Mouse (Mus musculus) embryonic facial prominence, embryonic 10.5 days (tissue): ENCODE measurements around the gene Ccl28. TPM values are rescaled to one million over a fixed set of nuclear protein-coding genes. Genes with fewer than 3 reads are reported as not detected.
A peak's percentile ranks its signal among the peaks of the same experiment; 100 is the strongest.
"Not testable (repeated sequence)": the region's sequence is repeated elsewhere in the genome, so short reads cannot be mapped to it uniquely, and the experiment has no call there.

Source experiments
- DNase-seq: peaks from one replicate; pipeline ENCODE4 v3.0.0-alpha.2; 2017; ENCODE audit warnings: low spot score
- H3K27ac ChIP-seq: fragments of 300-500 bp; sonication (generic); replicated peaks from 2 replicates; pipeline ENCODE4 v1.5.1; 2016; ENCODE audit warnings: mild to moderate bottlenecking
- H3K27me3 ChIP-seq: fragments of 300-500 bp; sonication (generic); replicated peaks from 2 replicates; pipeline ENCODE4 v1.6.1; 2016; ENCODE audit warnings: low read depth, mild to moderate bottlenecking; ENCODE audit not compliant: poor library complexity, severe bottlenecking
- H3K36me3 ChIP-seq: fragments of 300-500 bp; sonication (generic); replicated peaks from 2 replicates; pipeline ENCODE4 v1.6.1; 2016; ENCODE audit warnings: mild to moderate bottlenecking, moderate library complexity
- H3K4me1 ChIP-seq: fragments of 300-500 bp; sonication (generic); 2 replicates; pipeline ENCODE4 v1.6.1; 2016
- H3K4me3 ChIP-seq: fragments of 300-500 bp; sonication (generic); 2 replicates; pipeline ENCODE4 v1.5.1; 2016; ENCODE audit warnings: mild to moderate bottlenecking, moderate library complexity
- H3K9me3 ChIP-seq: fragments of 300-500 bp; sonication (generic); 2 replicates; pipeline ENCODE4 v1.6.1; 2016; ENCODE audit warnings: mild to moderate bottlenecking
- WGBS: fragments of 180-500 bp; shearing (Covaris S2); methylation state at CpG from one replicate; pipeline ENCODE4 v1.1.7; 2016; 5-methylcytosine and 5-hydroxymethylcytosine counted together
- polyA plus RNA-seq: library from polyadenylated mRNA; unstranded; fragments of >200 nt; fragmentation: Nextera tagmentation; extraction: Ambion mirVana; gene quantifications from 2 replicates; pipeline ENCODE4 v1.2.1, GENCODE M21; 2016

Gene Ccl28
- polyA plus RNA-seq, 1 experiment from 2014 or later: 0.10 TPM

- WGBS: 81% methylated on average over 2 of the region's 2 CpGs
- no peak overlapping the region for H3K27ac ChIP-seq
- no peaks in the 10 kb centered on the region for H3K9me3 ChIP-seq
- no peaks in the 10 kb centered on the region for H3K4me1 ChIP-seq
- no peaks in the 10 kb centered on the region for H3K36me3 ChIP-seq
- no peaks in the 10 kb centered on the region for H3K27me3 ChIP-seq
- DNase-seq: no peak
- no peak overlapping the region for H3K4me3 ChIP-seq
These were observed 32.6 kb downstream of the Ccl28 start for GRCm38 (mm10) chr13:119656246-119656645.

GRCm38 (mm10) chr13:119656846-119657416, 33.3 kb downstream of the Ccl28 start:
- 79% methylated on average over 6 of the region's 6 CpGs for WGBS
- no peaks in the 10 kb centered on the region for H3K4me1 ChIP-seq
- no peaks in the 10 kb centered on the region for H3K36me3 ChIP-seq
- H3K9me3 ChIP-seq: no peaks in the 10 kb centered on the region
- no peak for DNase-seq
- no peak overlapping the region for H3K27ac ChIP-seq
- no peaks in the 10 kb centered on the region for H3K27me3 ChIP-seq
- H3K4me3 ChIP-seq: no peak overlapping the region

- not testable (repeated sequence) for DNase-seq, H3K4me3 ChIP-seq, H3K9me3 ChIP-seq, H3K4me1 ChIP-seq, H3K27ac ChIP-seq, H3K36me3 ChIP-seq, H3K27me3 ChIP-seq
- WGBS: 71% methylated on average over 7 of the region's 9 CpGs
These were observed 37.8 kb downstream of the Ccl28 start for GRCm38 (mm10) chr13:119661420-119661819.

- 86% methylated on average over 8 of the region's 8 CpGs for WGBS
- Histone ChIP-seq H3K9me3 (no peaks in the 10 kb centered on the region), H3K27me3 (no peaks in the 10 kb centered on the region), H3K4me3 (no peak overlapping the region), H3K36me3 (no peaks in the 10 kb centered on the region), H3K4me1 (no peaks in the 10 kb centered on the region), H3K27ac (no peak overlapping the region)
- DNase-seq: no peak
These were observed 55.2 kb downstream of the Ccl28 start for GRCm38 (mm10) chr13:119678794-119679193.

- 79% methylated on average over 2 of the region's 2 CpGs for WGBS
- peaks cover 6% of the 10 kb centered on the region; the same call in 1 of the 2 replicates for H3K4me1 ChIP-seq
- H3K27ac ChIP-seq: no peak overlapping the region
- H3K27me3 ChIP-seq: no peaks in the 10 kb centered on the region
- H3K9me3 ChIP-seq: no peaks in the 10 kb centered on the region
- DNase-seq: no peak
- no peaks in the 10 kb centered on the region for H3K36me3 ChIP-seq
- H3K4me3 ChIP-seq: no peak overlapping the region
These were observed 56.1 kb downstream of the Ccl28 start for GRCm38 (mm10) chr13:119679721-119680120.

- H3K4me3 ChIP-seq: no peak overlapping the region
- no peak overlapping the region for H3K27ac ChIP-seq
- 79% methylated on average over 3 of the region's 3 CpGs for WGBS
- H3K4me1 ChIP-seq: peaks cover 7% of the 10 kb centered on the region; the same call in 1 of the 2 replicates
- H3K27me3 ChIP-seq: no peaks in the 10 kb centered on the region
- no peak for DNase-seq
- no peaks in the 10 kb centered on the region for H3K9me3 ChIP-seq
- no peaks in the 10 kb centered on the region for H3K36me3 ChIP-seq
These were observed 57.5 kb downstream of the Ccl28 start for GRCm38 (mm10) chr13:119681161-119681560.

- H3K4me3 ChIP-seq: no peak overlapping the region
- no peaks in the 10 kb centered on the region for H3K27me3 ChIP-seq
- 79% methylated on average over 11 of the region's 11 CpGs for WGBS
- no peaks in the 10 kb centered on the region for H3K36me3 ChIP-seq
- no peak for DNase-seq
- H3K27ac ChIP-seq: no peak overlapping the region
- H3K9me3 ChIP-seq: no peaks in the 10 kb centered on the region
- peaks cover 16% of the 10 kb centered on the region for H3K4me1 ChIP-seq
These were observed 61.0 kb downstream of the Ccl28 start for GRCm38 (mm10) chr13:119684416-119685177.

- peak overlapping the region; percentile 98 for H3K27ac ChIP-seq
- peak overlapping the region; percentile 95 for H3K4me3 ChIP-seq
- DNase-seq: no peak
- H3K27me3 ChIP-seq: no peaks in the 10 kb centered on the region
- peaks cover 15% of the 10 kb centered on the region for H3K36me3 ChIP-seq
- WGBS: 16% methylated on average over 5 of the region's 5 CpGs
- H3K4me1 ChIP-seq: peaks cover 41% of the 10 kb centered on the region
- no peaks in the 10 kb centered on the region for H3K9me3 ChIP-seq
These were observed 66.1 kb downstream of the Ccl28 start for GRCm38 (mm10) chr13:119689709-119690038.

- H3K4me3 ChIP-seq: peak within 1 kb of the TSS; percentile 95
- DNase-seq: peak; percentile 100
- under 1% methylated on average over 59 of the region's 59 CpGs for WGBS
- H3K9me3 ChIP-seq: no peaks in the 10 kb centered on the region
- H3K27ac ChIP-seq: peak within 1 kb of the TSS; percentile 98
- no peaks in the 10 kb centered on the region for H3K27me3 ChIP-seq
- H3K36me3 ChIP-seq: peaks cover 19% of the 10 kb centered on the region
- peaks cover 44% of the 10 kb centered on the region for H3K4me1 ChIP-seq
These were observed 66.6 kb downstream of the Ccl28 start, which contains the start of gene Hmgcs1 for GRCm38 (mm10) chr13:119690039-119690728. Gene Hmgcs1 (plus strand): TSS chr13:119690379.

GRCm38 (mm10) chr13:119690876-119691620, 67.4 kb downstream of the Ccl28 start:
- Histone ChIP-seq H3K4me3 (peak overlapping the region; percentile 95), H3K36me3 (peaks cover 25% of the 10 kb centered on the region), H3K27me3 (no peaks in the 10 kb centered on the region), H3K9me3 (no peaks in the 10 kb centered on the region), H3K27ac (peak overlapping the region; percentile 98), H3K4me1 (peaks cover 50% of the 10 kb centered on the region)
- WGBS: 5% methylated on average over 7 of the region's 7 CpGs
- no peak for DNase-seq

GRCm38 (mm10) chr13:119691958-119692357, 68.3 kb downstream of the Ccl28 start:
- peaks cover 54% of the 10 kb centered on the region for H3K4me1 ChIP-seq
- H3K27me3 ChIP-seq, H3K27ac ChIP-seq, DNase-seq, H3K9me3 ChIP-seq: not testable (repeated sequence)
- WGBS: 89% methylated on average over 3 of the region's 3 CpGs
- H3K4me3 ChIP-seq: peak overlapping the region; percentile 95
- peaks cover 32% of the 10 kb centered on the region for H3K36me3 ChIP-seq

- H3K4me1 ChIP-seq: peaks cover 45% of the 10 kb centered on the region
- no peaks in the 10 kb centered on the region for H3K27me3 ChIP-seq
- H3K9me3 ChIP-seq: no peaks in the 10 kb centered on the region
- WGBS: 65% methylated on average over 4 of the region's 4 CpGs
- peaks cover 68% of the 10 kb centered on the region for H3K36me3 ChIP-seq
- H3K27ac ChIP-seq: no peak overlapping the region
- peak overlapping the region; percentile 21; the same call in 1 of the 2 replicates for H3K4me3 ChIP-seq
- DNase-seq: no peak
These were observed 72.1 kb downstream of the Ccl28 start for GRCm38 (mm10) chr13:119695676-119696075.
